Mouse (Mus musculus): ENCODE data around the gene Twf2. TPM values are rescaled to one million over a fixed set of nuclear protein-coding genes. Genes with fewer than 3 reads are reported as not detected.
A peak's percentile ranks its signal among the peaks of the same experiment; 100 is the strongest.

Twf2 gene
- polyA plus RNA-seq, 1 experiment from 2014 or later: 53.9 TPM

DNA sequence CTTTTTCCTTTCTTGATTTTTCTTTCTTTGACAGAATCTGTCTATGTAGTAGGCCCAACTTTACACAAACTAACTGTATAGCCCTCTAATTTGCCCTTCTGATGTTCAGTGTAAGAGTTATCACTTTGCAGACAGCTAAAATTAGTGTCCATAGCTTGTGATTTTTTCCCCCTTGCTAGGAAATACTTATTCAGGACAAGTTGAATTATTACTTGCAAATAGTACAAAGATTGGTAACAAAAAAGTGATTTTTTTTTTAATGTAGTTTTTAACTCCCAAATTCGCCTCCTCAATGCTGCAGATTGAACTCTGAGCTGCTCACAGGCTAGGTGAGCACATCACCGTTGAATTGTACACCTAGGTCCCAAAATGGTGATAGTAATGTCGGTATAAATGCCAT lies 22.9 kb upstream of the Twf2 start:
- H3K27ac ChIP-seq (ENCODE audit: poor library complexity, severe bottlenecking): no peak overlapping the region
- H3K4me3 ChIP-seq: no peak overlapping the region
- WGBS: 92% methylated on average over 3 of the region's 3 CpGs
- H3K4me2 ChIP-seq: no peak overlapping the region
- no peak for ATAC-seq (ENCODE audit: insufficient number of reproducible peaks, low FRiP score)
- peaks cover 78% of the 10 kb centered on the region for H3K36me3 ChIP-seq
- peaks cover 10% of the 10 kb centered on the region for H3K4me1 ChIP-seq (replicated peaks)
- no peaks in the 10 kb centered on the region for H3K9me3 ChIP-seq (replicated peaks)
- H3K27me3 ChIP-seq (replicated peaks): no peaks in the 10 kb centered on the region
- no peak overlapping the region for H3K9ac ChIP-seq

DNA sequence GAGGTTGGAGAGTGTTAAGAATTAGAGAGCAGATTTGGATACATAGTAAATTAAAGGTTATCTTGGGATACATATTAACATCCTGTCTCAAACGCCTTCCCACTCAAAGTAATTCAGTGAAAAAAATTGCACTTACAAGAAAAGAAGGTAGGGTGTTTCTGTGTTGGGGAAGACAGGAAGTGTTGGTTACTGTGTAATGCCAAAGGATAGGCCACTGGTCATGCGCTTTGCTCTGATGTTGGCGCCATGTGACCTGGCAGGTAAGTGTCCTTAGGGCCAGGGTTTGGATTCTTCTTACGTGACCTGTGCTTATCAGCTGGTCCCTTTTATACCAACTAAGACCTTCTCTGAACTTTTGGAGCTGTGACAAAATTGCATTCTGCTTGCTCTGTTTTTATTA lies 20.8 kb upstream of the Twf2 start:
- no peak overlapping the region for H3K27ac ChIP-seq (ENCODE audit: poor library complexity, severe bottlenecking)
- peaks cover 89% of the 10 kb centered on the region for H3K36me3 ChIP-seq
- H3K4me2 ChIP-seq: no peak overlapping the region
- peaks cover 2% of the 10 kb centered on the region; the same call in 1 of the 2 replicates for H3K4me1 ChIP-seq (replicated peaks)
- ATAC-seq (ENCODE audit: insufficient number of reproducible peaks, low FRiP score): no peak
- no peak overlapping the region for H3K4me3 ChIP-seq
- H3K27me3 ChIP-seq (replicated peaks): no peaks in the 10 kb centered on the region
- no peak overlapping the region for H3K9ac ChIP-seq
- WGBS: 90% methylated on average over 4 of the region's 4 CpGs
- H3K9me3 ChIP-seq (replicated peaks): no peaks in the 10 kb centered on the region

- H3K36me3 ChIP-seq: peaks cover 90% of the 10 kb centered on the region
- H3K4me2 ChIP-seq: no peak overlapping the region
- no peak overlapping the region for H3K9ac ChIP-seq
- no peak overlapping the region for H3K27ac ChIP-seq (ENCODE audit: poor library complexity, severe bottlenecking)
- no peaks in the 10 kb centered on the region for H3K27me3 ChIP-seq (replicated peaks)
- 88% methylated on average over 5 of the region's 5 CpGs for WGBS
- no peaks in the 10 kb centered on the region for H3K4me1 ChIP-seq (replicated peaks)
- H3K4me3 ChIP-seq: no peak overlapping the region
- no peaks in the 10 kb centered on the region for H3K9me3 ChIP-seq (replicated peaks)
- no peak for ATAC-seq (ENCODE audit: insufficient number of reproducible peaks, low FRiP score)
Observed at GRCm38 (mm10) chr9:106183996-106184395, 18.9 kb upstream of the Twf2 start.

DNA sequence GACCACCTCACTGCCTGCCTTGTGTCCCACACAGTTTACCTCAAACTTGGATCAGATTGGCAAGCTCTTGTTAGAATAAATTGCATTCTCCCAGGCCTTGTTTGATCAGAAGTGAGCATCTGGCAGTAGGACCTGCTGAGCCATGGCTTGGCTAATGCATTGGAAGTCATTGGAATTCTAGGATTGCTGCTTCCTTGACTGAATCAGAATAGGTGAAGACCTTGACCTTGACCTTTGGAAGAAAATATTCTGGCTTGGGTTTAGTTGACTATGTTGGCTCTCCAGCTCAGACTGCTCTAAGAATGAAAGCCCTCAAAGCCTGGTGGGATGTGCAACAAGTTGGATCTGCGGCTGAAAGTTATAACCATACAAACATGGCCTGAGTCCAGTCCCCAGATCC lies 11.6 kb upstream of the Twf2 start:
- H3K4me2 ChIP-seq: no peak overlapping the region
- H3K36me3 ChIP-seq: peaks cover 88% of the 10 kb centered on the region
- WGBS: 91% methylated on average over 1 of the region's 1 CpGs
- H3K27me3 ChIP-seq (replicated peaks): no peaks in the 10 kb centered on the region
- no peak overlapping the region for H3K9ac ChIP-seq
- H3K4me3 ChIP-seq: no peak overlapping the region
- no peak for ATAC-seq (ENCODE audit: insufficient number of reproducible peaks, low FRiP score)
- no peaks in the 10 kb centered on the region for H3K4me1 ChIP-seq (replicated peaks)
- no peak overlapping the region for H3K27ac ChIP-seq (ENCODE audit: poor library complexity, severe bottlenecking)
- no peaks in the 10 kb centered on the region for H3K9me3 ChIP-seq (replicated peaks)

- Histone ChIP-seq H3K9me3 (replicated peaks) (no peaks in the 10 kb centered on the region), H3K4me2 (no peak overlapping the region), H3K36me3 (peaks cover 88% of the 10 kb centered on the region), H3K4me3 (no peak overlapping the region), H3K4me1 (replicated peaks) (no peaks in the 10 kb centered on the region), H3K9ac (no peak overlapping the region), H3K27me3 (replicated peaks) (no peaks in the 10 kb centered on the region), H3K27ac (ENCODE audit: poor library complexity, severe bottlenecking) (no peak overlapping the region)
- ATAC-seq (ENCODE audit: insufficient number of reproducible peaks, low FRiP score): no peak
- WGBS: 91% methylated on average over 8 of the region's 8 CpGs
Observed at GRCm38 (mm10) chr9:106192024-106192423, 10.9 kb upstream of the Twf2 start.

GRCm38 (mm10) chr9:106192998-106193397 lies 9.9 kb upstream of the Twf2 start:
- H3K4me3 ChIP-seq: no peak overlapping the region
- no peaks in the 10 kb centered on the region for H3K9me3 ChIP-seq (replicated peaks)
- no peak overlapping the region for H3K4me2 ChIP-seq
- H3K4me1 ChIP-seq (replicated peaks): peaks cover 4% of the 10 kb centered on the region
- H3K27ac ChIP-seq (ENCODE audit: poor library complexity, severe bottlenecking): no peak overlapping the region
- H3K9ac ChIP-seq: no peak overlapping the region
- 88% methylated on average over 1 of the region's 1 CpGs for WGBS
- no peaks in the 10 kb centered on the region for H3K27me3 ChIP-seq (replicated peaks)
- no peak for ATAC-seq (ENCODE audit: insufficient number of reproducible peaks, low FRiP score)
- H3K36me3 ChIP-seq: peaks cover 82% of the 10 kb centered on the region

GRCm38 (mm10) chr9:106193930-106194807 lies 8.7 kb upstream of the Twf2 start:
- Histone ChIP-seq H3K9me3 (replicated peaks) (no peaks in the 10 kb centered on the region), H3K27ac (ENCODE audit: poor library complexity, severe bottlenecking) (no peak overlapping the region; the same call in 1 of the 2 replicates), H3K9ac (0 out of 2 replicates have a peak overlapping the region, but pooled peaks have one; percentile 22), H3K27me3 (replicated peaks) (no peaks in the 10 kb centered on the region), H3K4me3 (no peak overlapping the region), H3K4me1 (replicated peaks) (peaks cover 11% of the 10 kb centered on the region), H3K36me3 (peaks cover 71% of the 10 kb centered on the region), H3K4me2 (no peak overlapping the region)
- WGBS: 89% methylated on average over 8 of the region's 8 CpGs
- no peak for ATAC-seq (ENCODE audit: insufficient number of reproducible peaks, low FRiP score)

GRCm38 (mm10) chr9:106195693-106196092 lies 7.2 kb upstream of the Twf2 start:
- no peak overlapping the region for H3K9ac ChIP-seq
- H3K27ac ChIP-seq (ENCODE audit: poor library complexity, severe bottlenecking): no peak overlapping the region
- peaks cover 56% of the 10 kb centered on the region for H3K36me3 ChIP-seq
- no peak overlapping the region for H3K4me3 ChIP-seq
- no peaks in the 10 kb centered on the region for H3K9me3 ChIP-seq (replicated peaks)
- H3K4me2 ChIP-seq: no peak overlapping the region
- 88% methylated on average over 8 of the region's 8 CpGs for WGBS
- H3K27me3 ChIP-seq (replicated peaks): no peaks in the 10 kb centered on the region
- ATAC-seq (ENCODE audit: insufficient number of reproducible peaks, low FRiP score): no peak
- H3K4me1 ChIP-seq (replicated peaks): peaks cover 21% of the 10 kb centered on the region

GRCm38 (mm10) chr9:106197081-106197713 lies 5.7 kb upstream of the Twf2 start:
- Histone ChIP-seq H3K27me3 (replicated peaks) (no peaks in the 10 kb centered on the region), H3K36me3 (peaks cover 42% of the 10 kb centered on the region), H3K27ac (ENCODE audit: poor library complexity, severe bottlenecking) (no peak overlapping the region), H3K4me2 (no peak overlapping the region), H3K4me1 (replicated peaks) (peaks cover 22% of the 10 kb centered on the region), H3K4me3 (no peak overlapping the region), H3K9ac (no peak overlapping the region), H3K9me3 (replicated peaks) (no peaks in the 10 kb centered on the region)
- ATAC-seq (ENCODE audit: insufficient number of reproducible peaks, low FRiP score): no peak
- 91% methylated on average over 3 of the region's 3 CpGs for WGBS

GRCm38 (mm10) chr9:106197732-106198131 lies 5.2 kb upstream of the Twf2 start:
- no peak overlapping the region for H3K4me3 ChIP-seq
- 87% methylated on average over 9 of the region's 9 CpGs for WGBS

DNA sequence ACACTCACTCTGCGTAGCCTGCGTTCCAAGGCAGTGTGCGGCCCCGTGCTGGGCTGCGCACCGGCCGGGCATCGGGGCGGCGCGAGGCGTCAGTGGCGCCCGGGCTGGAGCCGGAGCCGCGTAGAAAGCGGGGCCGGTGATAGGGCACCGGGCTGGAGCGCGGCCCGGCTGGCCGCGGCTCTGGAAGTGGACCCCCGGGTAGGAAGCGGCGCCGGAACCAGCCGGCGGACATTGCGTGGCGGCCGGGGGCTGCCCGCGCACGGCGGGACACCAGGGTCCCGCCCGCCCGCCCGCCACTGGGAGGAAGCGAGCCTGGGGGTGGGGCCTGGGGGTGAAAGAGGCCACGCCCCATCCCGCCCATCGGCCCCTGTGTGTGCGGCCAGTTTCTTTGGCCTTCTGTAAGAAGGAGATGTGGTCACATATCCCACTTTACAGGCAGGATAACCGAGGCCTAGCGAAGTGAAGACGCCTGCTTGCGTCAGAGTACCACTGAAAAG lies 3.9 kb upstream of the Twf2 start:
- peak overlapping the region; percentile 70 for H3K4me2 ChIP-seq
- peaks cover 32% of the 10 kb centered on the region for H3K36me3 ChIP-seq
- H3K27me3 ChIP-seq (replicated peaks): no peaks in the 10 kb centered on the region
- H3K9ac ChIP-seq: peak overlapping the region; percentile 84
- peak overlapping the region; percentile 74 for H3K4me3 ChIP-seq
- WGBS: under 1% methylated on average over 51 of the region's 51 CpGs
- peak; percentile 78 for ATAC-seq (ENCODE audit: insufficient number of reproducible peaks, low FRiP score)
- H3K4me1 ChIP-seq (replicated peaks): peaks cover 32% of the 10 kb centered on the region
- H3K27ac ChIP-seq (ENCODE audit: poor library complexity, severe bottlenecking): peak overlapping the region; percentile 22; the same call in 1 of the 2 replicates
- no peaks in the 10 kb centered on the region for H3K9me3 ChIP-seq (replicated peaks)

More at GRCm38 (mm10) chr9:106197732-106198131, 5.2 kb upstream of the Twf2 start:
- H3K27ac ChIP-seq (ENCODE audit: poor library complexity, severe bottlenecking): no peak overlapping the region
- H3K9me3 ChIP-seq (replicated peaks): no peaks in the 10 kb centered on the region
- peaks cover 24% of the 10 kb centered on the region for H3K4me1 ChIP-seq (replicated peaks)
- peaks cover 39% of the 10 kb centered on the region for H3K36me3 ChIP-seq
- no peaks in the 10 kb centered on the region for H3K27me3 ChIP-seq (replicated peaks)
- H3K4me2 ChIP-seq: peak overlapping the region; percentile 70
- H3K9ac ChIP-seq: 0 out of 2 replicates have a peak overlapping the region, but pooled peaks have one; percentile 11
- no peak for ATAC-seq (ENCODE audit: insufficient number of reproducible peaks, low FRiP score)

All from heart, embryonic 12.5 days (tissue).